Mouse (Mus musculus): Measurements from ENCODE around the gene Arhgap29.

Arhgap29 gene

DNA sequence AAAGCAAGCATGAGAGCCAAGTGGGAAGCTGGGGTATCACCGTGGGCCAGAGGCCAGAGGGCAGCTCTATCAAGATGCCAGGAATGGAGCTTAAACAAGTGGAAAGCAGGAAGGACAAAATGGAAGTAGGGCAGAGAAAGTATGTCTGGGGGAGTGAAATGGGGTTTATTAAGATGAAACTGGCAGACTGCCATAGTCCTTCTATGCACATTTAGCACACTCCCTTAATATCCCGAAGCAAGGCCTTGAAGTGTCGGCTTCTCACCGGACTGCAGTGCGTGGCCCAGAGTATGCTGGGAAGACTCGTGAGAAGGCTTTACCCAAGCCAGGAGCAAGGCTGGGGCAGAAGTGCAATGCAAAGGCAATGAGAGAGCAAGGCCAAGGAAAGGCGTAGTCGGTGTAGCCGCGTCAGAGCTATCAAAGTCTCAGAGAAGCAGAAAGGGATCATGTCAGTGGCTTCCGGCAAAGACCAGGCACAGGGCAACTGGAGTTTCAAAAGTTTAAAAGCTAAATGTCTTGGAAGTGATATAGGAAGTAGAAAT, 11.1 kb upstream of the Arhgap29 start:
- peak; percentile 15 for DNase-seq (ENCODE audit: low spot score)

DNA sequence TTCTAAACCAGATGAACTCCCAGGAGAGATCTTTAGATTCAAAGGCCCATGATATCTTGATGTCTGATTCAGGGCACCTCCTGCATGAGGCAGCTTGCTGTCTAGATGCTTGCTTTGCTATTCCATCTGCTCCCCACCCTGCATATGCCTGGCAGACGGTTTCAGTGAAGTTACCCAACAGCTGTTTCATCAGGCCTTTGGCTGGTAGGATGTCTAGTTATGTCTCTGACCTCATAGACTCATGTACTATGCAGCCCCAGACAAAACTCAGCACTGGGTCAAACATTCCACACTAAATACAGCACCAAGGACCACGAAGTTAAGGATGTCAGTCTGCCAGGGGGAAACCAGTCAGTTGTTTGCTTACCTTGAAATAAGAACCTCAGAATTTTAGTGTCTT, 6.4 kb upstream of the Arhgap29 start:
- peak; percentile 12 for DNase-seq (ENCODE audit: low spot score)

DNA sequence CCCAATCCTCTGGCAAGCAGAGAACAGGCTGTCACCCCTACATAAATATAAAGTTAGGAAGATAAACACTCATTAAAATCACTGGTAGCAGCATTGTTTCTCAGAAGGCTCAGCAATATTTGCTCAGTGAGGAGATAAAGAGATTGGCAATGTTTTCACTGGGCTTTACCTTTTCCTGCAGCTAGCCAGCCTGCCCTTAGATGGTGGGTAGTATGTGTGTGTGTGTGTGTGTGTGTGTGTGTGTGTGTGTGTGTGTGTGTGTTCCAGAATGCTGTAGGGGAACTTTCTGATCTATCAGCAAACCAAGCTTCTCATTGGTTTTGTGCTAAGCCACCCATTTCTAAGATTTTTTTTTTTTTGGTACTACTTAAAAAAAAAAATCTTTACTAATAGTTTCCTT, 5.6 kb upstream of the Arhgap29 start:
- DNase-seq (ENCODE audit: low spot score): no peak

DNA sequence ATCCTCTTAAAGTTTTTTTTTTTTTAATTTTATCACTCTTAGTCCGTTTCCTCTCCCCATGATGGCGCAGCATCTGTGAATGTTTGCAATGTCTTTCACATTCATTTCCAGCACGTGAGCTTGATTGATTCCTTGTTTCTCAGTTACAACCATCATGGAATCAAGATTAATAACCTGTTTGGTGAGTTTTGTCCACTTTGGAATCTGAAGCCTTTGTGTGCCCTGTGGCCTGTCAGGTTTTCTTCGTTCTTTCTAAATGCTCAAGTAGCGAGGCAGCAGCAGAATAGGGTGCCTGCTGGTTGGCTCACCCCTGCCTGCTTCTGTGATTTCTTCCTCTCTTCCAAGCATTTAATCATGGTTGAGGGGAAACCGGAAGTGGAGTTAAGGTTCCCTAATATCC, 2.2 kb upstream of the Arhgap29 start:
- no peak for DNase-seq (ENCODE audit: low spot score)

DNA sequence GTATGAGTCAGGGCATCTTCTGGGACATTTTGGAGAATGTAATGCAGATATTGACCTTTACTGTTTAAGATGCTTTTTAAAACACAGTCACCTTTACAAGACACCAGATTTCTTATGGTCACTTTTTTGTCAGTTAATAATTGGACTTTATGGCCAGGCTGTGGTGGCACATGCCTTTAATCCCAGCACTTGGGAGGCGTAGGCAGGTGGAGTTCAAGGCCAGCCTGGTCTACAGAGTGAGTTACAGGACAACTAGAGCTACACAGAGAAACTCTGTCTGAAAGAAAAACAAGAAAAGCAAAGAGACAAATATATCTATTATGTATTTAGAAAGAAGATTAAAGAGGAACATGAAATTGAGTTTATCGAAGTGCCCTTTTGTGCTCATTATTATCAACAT, 1.2 kb upstream of the Arhgap29 start:
- no peak for DNase-seq (ENCODE audit: low spot score)

DNA sequence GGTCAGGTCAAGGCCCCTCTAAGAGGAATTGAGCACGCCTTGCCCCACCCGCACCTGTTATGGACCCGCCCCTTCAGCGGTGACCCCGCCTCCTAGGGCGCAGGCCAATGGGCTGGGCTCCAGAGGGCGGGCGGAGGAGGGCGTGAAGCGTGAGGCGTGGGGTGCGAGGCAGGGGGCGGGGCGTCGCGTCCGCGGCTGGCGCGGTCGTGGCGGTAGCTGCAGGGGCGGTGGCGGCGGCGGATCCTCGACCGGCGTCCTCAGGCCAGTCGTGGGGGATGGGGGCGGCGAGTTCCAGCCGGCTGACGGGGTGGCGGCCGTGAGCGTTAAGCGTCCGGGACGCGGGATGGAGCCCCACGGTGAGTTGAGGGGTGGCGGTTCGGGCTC, 700 bp downstream of the Arhgap29 start:
- peak; percentile 94 for DNase-seq (ENCODE audit: low spot score)

DNA sequence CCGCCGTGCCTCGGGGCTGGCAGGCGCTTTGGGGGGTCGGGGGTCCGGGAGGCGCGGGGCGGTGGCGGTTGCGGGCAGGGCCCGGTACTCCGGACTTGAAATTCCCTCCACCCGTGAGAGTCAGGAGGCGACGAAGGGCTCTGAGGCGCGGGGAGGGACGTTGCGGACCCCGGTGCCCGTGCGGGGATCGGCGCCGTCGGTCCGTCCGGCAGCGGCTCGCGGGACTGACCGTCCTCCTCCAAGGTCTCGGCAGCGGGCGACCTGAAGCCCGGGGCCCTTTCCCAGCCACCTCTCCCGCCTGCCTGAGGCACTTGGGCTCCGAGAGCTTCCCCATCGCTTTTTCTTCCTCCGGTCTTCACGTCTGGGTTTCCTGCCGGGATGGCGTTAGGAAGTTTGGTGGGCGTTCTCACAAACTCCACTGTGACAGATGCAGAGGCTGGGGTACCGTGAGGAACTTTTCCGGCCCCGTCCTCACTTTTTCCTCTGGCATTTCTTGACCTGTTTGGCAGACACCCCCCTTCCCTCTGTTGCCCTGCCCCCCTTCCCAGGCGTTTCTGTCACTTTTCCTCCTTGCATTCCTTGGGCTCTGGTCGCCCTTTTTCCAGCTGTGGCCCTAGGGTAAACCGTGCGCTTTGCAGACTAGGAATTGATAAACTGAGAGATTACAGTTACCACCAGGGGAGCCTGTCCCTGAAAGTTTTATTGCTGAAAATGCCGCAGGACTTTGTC, 1.3 kb downstream of the Arhgap29 start:
- peak; percentile 57 for DNase-seq (ENCODE audit: low spot score)

DNA sequence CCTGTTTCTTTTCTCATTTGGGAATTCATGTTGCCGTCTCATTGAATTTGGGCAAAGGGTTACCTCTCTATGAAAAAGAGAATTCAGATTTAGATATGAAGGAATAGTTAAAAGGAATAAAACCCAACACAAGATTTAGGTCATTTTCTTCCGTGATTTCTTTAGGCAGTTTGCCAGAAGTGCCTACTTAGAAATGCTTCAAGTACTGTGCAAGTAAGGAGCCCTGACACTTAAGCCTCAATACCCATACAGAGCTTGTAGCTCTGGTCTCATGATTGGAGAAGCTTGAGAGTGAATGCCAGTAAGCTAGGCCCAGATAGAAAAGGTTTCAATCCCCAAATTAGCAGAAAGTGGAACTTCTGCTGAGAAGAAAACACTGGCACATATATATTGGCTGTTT, 2.1 kb downstream of the Arhgap29 start:
- no peak for DNase-seq (ENCODE audit: low spot score)

DNA sequence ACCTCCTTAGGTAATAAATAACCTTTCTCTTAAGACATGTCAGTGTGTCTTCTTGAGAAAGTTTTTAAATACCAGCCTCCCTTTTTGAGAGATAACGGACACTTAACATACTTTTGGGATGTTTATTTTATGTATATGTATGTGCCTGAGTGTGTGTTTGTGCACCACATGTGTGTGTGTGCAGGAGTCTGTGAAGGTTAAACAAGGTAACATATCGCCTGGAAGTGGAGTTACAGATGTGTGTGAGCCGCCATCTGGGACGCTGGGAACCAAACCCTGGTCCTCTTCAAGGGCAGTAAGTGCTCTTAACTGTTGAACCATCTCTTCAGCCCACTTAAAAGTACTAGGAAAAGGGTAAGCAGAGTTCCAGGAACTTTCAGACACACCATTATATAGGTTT, 3.2 kb downstream of the Arhgap29 start:
- no peak for DNase-seq (ENCODE audit: low spot score)

DNA sequence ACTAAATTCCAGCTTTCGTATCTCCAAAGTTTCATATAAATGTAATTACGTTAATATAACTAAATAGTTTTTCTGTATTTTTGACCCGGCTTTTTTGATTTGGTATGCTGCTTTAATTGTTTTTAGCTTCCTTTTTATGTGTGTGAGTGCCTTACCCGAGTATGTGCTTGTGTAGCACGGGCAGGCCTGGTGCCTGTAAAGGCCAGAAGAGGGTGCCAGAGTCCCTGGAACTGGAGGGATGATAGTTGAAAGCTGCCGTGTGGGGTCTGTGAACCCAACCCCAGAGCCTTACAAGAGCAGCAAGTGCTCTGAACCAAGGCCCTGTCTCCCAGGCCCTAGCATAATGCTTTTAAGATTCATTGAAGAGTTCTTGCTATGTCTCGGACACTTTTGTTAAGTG, 4.4 kb downstream of the Arhgap29 start:
- no peak for DNase-seq (ENCODE audit: low spot score)

DNA sequence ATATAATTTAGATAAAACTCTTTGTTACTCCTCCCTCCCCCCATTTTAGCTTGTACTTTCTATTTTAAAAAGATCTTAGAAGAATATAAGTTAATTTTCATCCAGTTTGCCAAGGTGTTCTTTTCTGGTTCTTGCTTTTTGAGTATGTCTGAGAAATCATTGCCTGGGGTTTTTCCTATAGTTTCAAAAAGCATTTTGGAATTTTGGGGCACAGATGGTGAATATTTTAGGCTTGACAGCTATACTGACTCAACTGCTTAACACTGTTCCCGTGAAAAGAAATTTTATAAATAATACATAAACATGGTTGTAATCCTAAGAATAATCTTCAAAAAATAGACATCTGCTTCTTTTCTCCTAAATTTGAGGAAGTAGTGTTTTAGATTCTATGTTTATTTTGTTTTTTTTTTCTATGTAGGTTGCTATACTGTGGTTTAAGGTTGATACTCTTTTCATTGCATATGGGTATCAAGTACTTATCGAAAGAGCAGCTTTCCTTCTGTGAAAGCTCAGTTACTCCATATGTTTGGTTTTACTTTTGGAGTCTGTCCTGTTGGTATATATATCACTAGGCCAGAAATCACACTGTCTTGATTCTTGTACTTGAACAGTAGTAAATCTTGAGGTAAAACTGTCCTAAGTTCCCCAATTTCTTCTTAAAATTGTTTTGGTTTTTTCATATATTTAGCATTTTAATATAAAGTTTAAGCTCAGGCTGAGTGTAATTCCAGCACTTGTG, 5.4 kb downstream of the Arhgap29 start:
- DNase-seq (ENCODE audit: low spot score): no peak

DNA sequence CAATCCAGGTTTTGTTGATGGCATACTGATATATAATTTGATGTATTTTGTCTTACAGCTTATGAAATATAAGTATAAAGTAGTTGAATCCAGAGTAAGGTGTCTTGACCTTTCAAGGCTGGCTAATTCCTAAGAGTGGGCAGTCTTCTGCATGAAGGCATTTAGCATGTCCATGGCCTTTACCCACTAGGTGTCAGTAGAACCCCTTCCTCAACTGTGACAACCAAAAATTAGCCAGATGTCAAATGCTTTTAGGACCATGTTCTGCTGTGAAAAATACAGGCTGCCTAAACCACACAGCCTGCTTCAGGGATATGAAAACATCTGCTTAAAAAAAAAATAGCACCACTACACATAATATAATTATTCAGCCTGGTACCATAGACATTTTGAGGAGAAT, 11.8 kb downstream of the Arhgap29 start:
- DNase-seq (ENCODE audit: low spot score): no peak

DNA sequence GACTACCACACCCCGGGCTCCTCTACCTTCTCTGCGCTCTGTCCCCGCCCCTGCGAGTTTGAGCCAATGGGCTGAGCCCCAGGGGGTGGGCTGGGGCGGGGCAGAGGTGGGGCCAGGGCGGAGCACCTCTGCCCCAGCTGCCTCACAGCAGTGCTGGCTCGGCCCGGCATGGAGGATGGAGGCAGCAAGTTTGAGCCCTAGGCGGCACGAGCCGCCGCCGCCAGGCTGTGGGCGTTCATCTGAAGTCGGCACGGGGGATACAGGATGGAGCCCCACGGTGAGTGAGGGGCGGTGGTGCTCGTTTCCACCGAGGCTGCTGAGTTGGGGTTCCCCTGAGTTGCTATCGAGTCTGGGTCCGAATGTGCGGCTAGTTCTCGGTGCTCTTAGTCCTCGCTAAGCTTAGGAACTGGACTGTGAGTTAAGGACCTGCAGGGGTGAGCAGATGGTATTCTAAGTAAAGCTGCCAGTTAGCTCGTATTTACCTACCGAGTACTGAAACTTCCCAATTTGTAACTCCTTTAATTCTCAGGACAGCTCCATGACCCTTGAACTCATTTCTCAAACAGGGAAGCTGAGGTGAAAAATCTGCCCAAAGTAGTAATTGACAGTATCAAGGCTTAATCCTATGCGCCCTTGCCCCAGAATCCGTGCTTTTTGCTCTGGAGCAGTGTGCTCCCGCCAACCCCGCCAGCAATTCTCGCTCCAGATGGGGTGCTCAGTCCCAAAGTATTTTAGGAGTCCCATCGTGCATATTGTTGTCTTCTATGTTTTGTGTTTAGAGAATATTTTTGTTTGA, 15.5 kb downstream of the Arhgap29 start:
- peak; percentile 93 for DNase-seq (ENCODE audit: low spot score)

DNA sequence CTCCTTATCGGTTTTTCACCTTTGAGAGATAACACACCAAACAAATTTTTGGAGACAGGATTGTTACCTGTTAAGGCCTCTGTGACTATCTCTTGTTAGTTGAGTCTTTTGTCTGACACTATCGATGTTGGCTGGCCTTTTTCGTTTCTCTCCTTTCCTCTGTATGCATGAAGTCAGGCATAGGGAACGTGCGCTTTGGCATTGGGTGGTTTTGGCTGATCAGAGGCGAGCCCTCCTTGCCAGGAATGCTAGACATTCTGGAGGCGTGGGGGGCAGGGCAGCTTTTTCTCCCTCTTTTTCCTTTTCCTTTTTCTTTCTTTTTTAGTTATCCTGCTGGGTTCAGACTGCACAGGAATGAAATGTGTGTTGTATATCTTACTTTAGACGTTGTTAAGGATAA, 16.3 kb downstream of the Arhgap29 start:
- peak; percentile 52 for DNase-seq (ENCODE audit: low spot score)

DNA sequence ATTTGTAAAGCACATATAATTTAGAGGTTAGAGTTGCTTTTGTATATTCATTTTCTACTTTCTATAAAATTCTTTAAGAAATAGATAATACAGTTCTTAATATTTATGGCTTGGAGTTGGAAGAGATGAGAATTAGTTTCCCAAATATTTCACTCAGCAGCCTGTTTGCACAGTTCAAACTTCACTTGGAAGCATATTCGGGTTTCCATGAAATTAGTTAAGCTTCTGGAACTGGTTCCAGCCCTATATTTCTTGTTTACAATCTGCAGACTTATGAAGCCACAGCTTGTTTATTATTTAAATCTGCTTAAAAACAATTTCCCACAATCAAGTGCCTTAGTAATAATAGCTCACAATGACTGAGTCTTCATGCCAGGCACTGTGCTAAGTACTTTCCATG, 17.1 kb downstream of the Arhgap29 start:
- DNase-seq (ENCODE audit: low spot score): no peak

DNA sequence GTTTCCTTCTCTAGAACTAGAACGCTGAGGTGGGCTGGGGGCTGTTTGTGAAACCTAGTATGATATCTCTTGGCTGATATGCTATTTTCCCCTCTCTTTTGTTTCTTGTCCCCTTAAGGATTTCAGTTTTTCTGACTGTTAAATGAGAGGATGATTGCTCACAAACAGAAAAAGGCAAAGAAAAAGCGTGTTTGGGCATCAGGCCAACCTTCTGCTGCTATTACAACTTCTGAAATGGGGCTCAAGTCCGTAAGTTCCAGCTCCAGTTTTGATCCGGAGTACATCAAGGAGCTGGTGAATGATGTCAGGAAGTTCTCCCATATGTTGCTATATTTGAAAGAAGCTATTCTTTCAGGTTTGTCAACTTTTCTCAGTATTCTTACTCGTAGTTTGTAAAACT, 21.4 kb downstream of the Arhgap29 start:
- no peak for DNase-seq (ENCODE audit: low spot score)

DNA sequence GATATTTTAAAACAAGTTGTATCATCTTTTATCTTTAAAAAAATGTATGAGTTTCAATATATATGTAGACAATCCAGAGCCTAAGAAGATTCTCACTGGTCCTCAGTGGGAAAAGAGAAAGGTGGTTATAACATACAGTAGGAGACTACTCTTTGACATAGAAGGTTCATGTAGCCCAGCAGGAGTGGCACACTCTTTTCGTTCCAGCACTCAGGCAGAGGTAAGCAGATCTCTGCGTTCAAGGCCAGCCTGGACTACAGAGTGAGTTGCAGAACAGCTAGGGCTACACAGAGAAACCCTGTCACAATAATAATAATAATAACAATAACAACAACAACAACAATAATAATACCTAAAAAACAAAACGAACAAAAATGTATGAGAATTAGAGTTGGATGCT, 23.0 kb downstream of the Arhgap29 start:
- DNase-seq (ENCODE audit: low spot score): no peak

DNA sequence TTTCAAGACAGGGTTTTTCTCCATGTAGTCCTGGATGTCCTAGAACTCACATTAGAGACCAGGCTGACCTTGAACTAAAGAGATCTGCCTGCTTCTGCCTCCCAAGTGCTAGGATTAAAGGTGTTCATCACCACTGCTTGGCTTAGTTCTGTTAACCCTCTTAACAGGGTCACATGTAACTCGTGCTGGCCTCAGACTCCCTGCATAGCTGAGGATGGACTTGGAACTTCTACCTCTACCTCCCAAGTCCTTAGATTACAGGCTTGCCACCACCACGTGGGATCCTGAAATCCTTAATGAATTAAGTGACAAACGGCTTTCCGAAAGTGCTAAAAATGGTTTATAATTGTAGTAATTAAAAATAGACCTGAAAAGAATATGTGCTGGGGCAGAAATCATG, 29.0 kb downstream of the Arhgap29 start:
- DNase-seq (ENCODE audit: low spot score): no peak

DNA sequence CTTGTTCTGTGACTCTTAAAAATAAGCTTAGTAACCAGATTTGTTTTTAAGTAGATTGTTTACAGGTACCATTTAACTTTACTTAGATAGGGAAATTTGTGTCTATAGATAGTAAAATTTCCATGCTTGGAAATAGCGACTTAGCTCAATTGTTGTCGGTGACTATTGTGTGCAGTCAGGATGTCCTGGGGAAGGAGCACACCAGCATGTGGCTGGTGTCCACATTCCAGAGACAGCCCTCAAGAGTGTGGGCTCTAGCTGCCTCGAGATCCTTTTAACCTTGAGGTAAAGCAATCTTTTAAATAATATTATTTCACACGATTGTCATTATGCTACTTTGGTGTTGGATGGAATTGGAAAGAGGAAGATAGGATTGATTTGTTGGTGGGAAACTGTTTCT, 30.1 kb downstream of the Arhgap29 start:
- DNase-seq (ENCODE audit: low spot score): no peak

DNA sequence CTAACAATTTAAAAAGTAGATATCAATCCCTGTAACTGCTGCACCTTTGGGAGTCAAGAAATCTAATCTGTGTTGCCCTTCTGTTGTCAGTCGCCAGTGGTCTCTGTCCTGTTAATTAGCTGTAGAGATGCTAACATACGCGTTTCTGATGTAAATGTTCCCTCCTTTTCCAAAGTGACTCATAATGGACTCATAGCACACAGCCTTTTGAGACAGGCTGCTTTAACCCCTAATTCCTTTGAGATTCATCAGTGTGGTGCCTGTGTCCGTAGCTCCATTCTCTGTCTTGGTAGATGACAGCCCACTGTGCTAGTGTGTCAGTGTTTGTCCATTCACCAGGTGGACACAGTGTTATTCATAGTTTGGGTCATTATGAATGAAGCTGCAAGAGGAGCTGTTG, 42.8 kb downstream of the Arhgap29 start:
- DNase-seq (ENCODE audit: low spot score): no peak

DNA sequence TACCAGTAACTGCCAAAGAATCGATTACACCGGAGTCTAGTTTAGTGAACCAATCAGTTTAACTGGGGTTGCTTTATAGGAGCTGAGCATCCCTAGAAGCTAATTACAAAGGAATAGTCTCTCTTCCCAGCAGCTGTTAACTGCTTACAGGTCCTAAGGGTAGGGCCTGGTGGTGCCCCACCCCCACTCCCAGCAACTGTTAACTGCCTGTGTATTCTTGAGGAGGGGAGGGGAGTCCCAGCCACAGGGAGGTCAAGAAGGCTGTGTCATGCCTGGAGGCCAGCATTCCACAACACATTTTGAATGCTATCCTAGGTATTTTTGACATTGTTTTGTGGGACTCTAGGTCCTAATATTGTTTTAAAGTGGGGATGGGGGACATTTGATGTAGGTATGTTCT, 47.6 kb downstream of the Arhgap29 start:
- DNase-seq (ENCODE audit: low spot score): no peak

DNA sequence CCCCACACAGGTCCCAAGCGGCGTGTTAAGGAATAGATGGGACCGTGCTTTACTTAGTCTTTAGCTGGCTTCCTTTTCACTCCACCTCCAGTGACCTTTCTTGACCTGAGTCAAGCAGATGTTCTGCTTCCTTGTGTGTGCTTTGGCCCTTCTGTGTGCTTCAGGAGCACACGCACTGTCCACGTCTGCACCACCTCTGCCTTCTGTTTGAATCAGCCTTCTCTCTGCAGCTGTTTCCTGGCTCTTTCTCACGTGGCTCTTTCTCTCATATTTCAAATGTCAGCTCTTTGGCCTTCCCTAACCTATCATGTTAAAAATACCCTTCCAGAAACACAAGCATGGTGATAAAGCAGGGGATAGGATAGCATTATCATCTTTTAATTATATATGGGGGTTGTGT, 49.2 kb downstream of the Arhgap29 start:
- DNase-seq (ENCODE audit: low spot score): no peak

DNA sequence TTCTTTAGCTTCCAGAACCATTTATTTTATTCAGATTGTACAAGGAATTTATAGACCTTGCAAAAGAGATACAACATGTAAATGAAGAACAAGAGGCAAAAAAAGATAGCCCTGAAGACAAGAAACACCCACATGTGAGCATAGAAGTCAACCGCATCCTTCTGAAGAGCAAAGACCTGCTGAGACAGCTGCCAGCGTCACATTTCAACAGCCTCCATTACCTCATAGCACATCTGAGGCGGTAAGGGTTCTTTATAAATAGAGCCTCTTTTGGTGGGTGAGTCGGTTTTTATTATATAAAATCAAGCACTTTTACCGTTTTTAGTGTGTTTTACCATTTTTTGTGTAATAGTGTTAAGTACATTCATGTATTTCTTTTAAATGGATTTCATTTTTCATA, 57.5 kb downstream of the Arhgap29 start:
- DNase-seq (ENCODE audit: low spot score): no peak
